Mouse (Mus musculus) liver, adult (tissue): Measurements from ENCODE around the gene Sorcs2.

ENCODE experiments used
- GATA4 ChIP-seq: IDR thresholded peaks from 2 replicates; pipeline ENCODE4 v1.6.1; 2014; ENCODE audit warnings: mild to moderate bottlenecking, low read length; ENCODE audit not compliant: insufficient replicate concordance

Sorcs2 gene

GRCm38 (mm10) chr5:36096046-36096445 is 301.9 kb downstream of the Sorcs2 start:
- no peak for TF ChIP-seq GATA4

- no peak for TF ChIP-seq GATA4
Observed at GRCm38 (mm10) chr5:36090036-36090435, 307.9 kb downstream of the Sorcs2 start.

- no peak for TF ChIP-seq GATA4
Observed at GRCm38 (mm10) chr5:36089243-36089642, 308.7 kb downstream of the Sorcs2 start.

- TF ChIP-seq GATA4, result no peak
Observed at GRCm38 (mm10) chr5:36086931-36087330, 311.0 kb downstream of the Sorcs2 start.

GRCm38 (mm10) chr5:36085621-36086020 is 312.3 kb downstream of the Sorcs2 start:
- no peak for TF ChIP-seq GATA4

- TF ChIP-seq GATA4, result no peak
Observed at GRCm38 (mm10) chr5:36083869-36084565, 313.9 kb downstream of the Sorcs2 start.

GRCm38 (mm10) chr5:36081021-36081420 is 316.9 kb downstream of the Sorcs2 start:
- no peak for TF ChIP-seq GATA4

GRCm38 (mm10) chr5:36075172-36076074 is 322.5 kb downstream of the Sorcs2 start:
- TF ChIP-seq GATA4, result no peak

- no peak for TF ChIP-seq GATA4
Observed at GRCm38 (mm10) chr5:36069503-36070360, 328.2 kb downstream of the Sorcs2 start.

- no peak for TF ChIP-seq GATA4
Observed at GRCm38 (mm10) chr5:36067651-36068181, 330.2 kb downstream of the Sorcs2 start.

GRCm38 (mm10) chr5:36057804-36058322 is 340.1 kb downstream of the Sorcs2 start:
- TF ChIP-seq GATA4, result no peak

- TF ChIP-seq GATA4, result no peak
Observed at GRCm38 (mm10) chr5:36056921-36057320, 341.0 kb downstream of the Sorcs2 start.

- no peak for TF ChIP-seq GATA4
Observed at GRCm38 (mm10) chr5:36055876-36056275, 342.1 kb downstream of the Sorcs2 start.

GRCm38 (mm10) chr5:36054498-36054897 is 343.4 kb downstream of the Sorcs2 start:
- no peak for TF ChIP-seq GATA4

- no peak for TF ChIP-seq GATA4
Observed at GRCm38 (mm10) chr5:36043154-36043553, 354.8 kb downstream of the Sorcs2 start.
